Mouse (Mus musculus): ENCODE results near the gene Olfm2.

DNA sequence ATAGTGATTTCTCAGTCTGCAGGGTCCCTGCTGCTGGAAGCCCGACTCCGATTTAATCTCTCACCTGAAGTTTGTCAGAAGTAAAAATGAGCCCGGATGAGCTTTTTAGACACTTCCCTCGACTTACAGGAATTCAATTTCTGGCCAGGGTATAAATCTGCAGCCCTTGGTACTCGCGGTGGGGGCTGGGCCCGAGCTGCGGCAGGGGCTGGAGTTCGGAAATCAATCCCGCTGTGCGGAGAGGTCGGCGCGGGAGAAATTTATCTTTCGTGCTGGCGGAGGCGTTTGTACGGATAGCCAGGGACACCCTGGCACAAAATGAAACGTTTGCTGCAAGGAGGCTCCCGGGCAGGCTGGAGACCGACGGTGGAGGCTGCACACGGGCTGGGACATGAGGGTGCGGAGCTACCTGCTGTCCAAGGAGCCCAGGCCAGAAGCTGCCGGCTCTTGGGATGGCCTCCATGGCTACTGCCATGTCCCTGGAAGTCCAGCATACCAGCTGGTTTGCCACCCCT is 51.4 kb downstream of the Olfm2 start:
- no peak for TF ChIP-seq CTCF (IDR thresholded peaks at IDR 0.05; ENCODE audit: extremely low read depth, insufficient read depth, low read length)
- TF ChIP-seq POLR2A (IDR thresholded peaks at IDR 0.05; ENCODE audit: extremely low read depth, insufficient read depth, low read length) = no peak

All from cortical plate, adult 2 months (tissue).